Mouse (Mus musculus) bone marrow macrophage, adult 2 months (primary cell): ENCODE results near the gene Hoxc4.

ENCODE experiments used
- CTCF ChIP-seq: IDR thresholded peaks from 2 replicates; pipeline ENCODE4 v1.5.1; 2012; ENCODE audit warnings: low read depth, mild to moderate bottlenecking, low read length, moderate library complexity
- POLR2A ChIP-seq: IDR thresholded peaks from 2 replicates; pipeline ENCODE4 v1.6.1; 2012; ENCODE audit warnings: mild to moderate bottlenecking, low read depth, low read length, borderline replicate concordance

GRCm38 (mm10) chr15:102984521-102984920 lies 34.2 kb upstream of the Hoxc4 start:
- TF ChIP-seq POLR2A (no peak), CTCF (no peak)
